Mouse (Mus musculus): ENCODE data around the gene Cacng5. TPM values are rescaled to one million over a fixed set of nuclear protein-coding genes. Genes with fewer than 3 reads are reported as not detected.
A peak's percentile ranks its signal among the peaks of the same experiment; 100 is the strongest.

Cacng5 gene
- polyA plus RNA-seq (2015; fragmentation: Nextera tagmentation; extraction: Ambion mirVana): not detected in 2 replicates

DNA sequence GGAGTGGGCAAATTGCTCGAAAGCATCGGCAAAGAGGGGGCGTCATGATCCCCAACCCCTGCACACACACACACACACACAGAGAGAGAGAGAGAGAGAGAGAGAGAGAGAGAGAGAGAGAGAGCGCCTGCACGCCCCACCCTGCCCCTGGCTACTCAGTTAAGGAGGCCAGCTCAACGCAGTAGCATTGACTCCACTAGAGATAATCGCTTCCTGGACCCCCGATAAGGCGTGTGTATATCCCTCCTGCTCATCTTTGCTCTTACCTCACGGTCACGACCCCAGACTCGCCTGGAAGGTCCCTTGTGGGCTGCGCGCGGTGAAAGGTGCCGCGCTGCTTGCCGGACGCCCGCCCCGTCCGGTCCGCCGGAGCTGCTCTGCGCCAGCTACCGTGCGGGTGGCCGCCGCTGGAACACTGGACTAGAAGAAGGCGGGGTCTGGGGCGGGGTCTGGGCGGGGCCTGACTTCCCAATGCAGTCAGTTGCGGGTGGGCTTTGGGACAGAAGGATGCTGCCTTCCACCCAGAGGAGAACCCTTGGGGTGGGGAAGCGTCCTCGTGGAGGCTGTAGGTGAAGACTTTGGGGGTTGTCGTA is at the start of gene Cacng5:
Cacng5 (minus strand) TSS at position 422 of the 593 bp plus-strand sequence.
- ATAC-seq (no peak), DNase-seq (peak; percentile 53)
- Histone ChIP-seq H3K36me3 (replicated peaks; ENCODE audit: insufficient read depth, low read length) (no peaks in the 10 kb centered on the region), H3K27me3 (ENCODE audit: insufficient read depth, low read length) (peaks cover 12% of the 10 kb centered on the region), H3K4me1 (ENCODE audit: insufficient read depth) (no peaks in the 10 kb centered on the region), H3K27ac (ENCODE audit: low read depth) (no peak within 1 kb of the TSS), H3K4me2 (ENCODE audit: low read depth, low read length) (peak within 1 kb of the TSS; percentile 38), H3K9me3 (ENCODE audit: low read length) (no peaks in the 10 kb centered on the region), H3K4me3 (ENCODE audit: low read depth, low read length) (no peak within 1 kb of the TSS), H3K9ac (replicated peaks) (no peak within 1 kb of the TSS)
- WGBS (ENCODE audit: insufficient replicate concordance): 10% methylated on average over 35 of the region's 36 CpGs
- TF ChIP-seq CTCF (IDR thresholded peaks at IDR 0.05; ENCODE audit: low read depth) (no peak), EP300 (IDR thresholded peaks at IDR 0.05; ENCODE audit: low read depth) (no peak)

DNA sequence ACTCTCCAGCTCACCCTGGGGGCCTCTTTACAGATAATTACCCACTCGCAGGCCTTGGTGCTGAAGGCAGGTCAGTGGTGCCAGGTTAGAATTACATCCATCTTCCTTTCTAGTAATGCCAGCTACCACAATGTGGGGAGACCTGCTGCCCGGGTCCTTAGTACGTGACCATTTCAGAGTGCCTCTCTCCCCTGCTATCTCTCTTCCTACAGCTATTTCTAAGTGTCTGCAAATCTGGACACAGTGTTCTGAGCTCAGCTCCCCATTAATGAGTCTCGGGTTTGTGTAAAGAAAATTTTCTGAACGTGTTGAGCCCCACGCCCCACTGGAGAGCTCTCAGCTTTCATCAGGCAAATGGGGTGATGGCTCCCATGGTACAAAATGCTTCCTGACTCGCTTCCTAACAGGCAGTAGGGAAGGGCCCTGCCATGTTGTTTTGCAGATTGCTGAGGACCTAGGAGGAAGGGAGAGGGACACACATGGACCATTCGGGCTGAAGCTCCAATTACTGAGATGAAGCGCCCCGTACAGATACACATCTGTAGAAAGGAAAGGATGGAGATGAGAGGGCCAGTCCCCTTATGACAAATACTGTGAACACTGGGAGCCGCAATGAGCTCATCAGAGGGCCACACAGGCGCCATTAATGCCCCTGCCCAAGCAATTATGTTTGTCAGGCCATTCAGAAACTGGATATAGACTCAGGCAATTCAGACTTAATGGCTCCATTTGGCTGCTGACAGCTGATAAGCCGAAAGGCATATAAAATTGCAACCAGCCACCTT is 42.9 kb upstream of the Cacng5 start:
- ATAC-seq (no peak), DNase-seq (no peak)
- Histone ChIP-seq H3K27ac (ENCODE audit: low read depth) (no peak overlapping the region), H3K27me3 (ENCODE audit: insufficient read depth, low read length) (no peaks in the 10 kb centered on the region), H3K9ac (replicated peaks) (no peak overlapping the region), H3K9me3 (ENCODE audit: low read length) (0 out of 2 replicates have a peak, but pooled peaks cover 4% of the 10 kb centered on the region), H3K4me1 (ENCODE audit: insufficient read depth) (no peaks in the 10 kb centered on the region), H3K36me3 (replicated peaks; ENCODE audit: insufficient read depth, low read length) (peaks cover 16% of the 10 kb centered on the region; the same call in 1 of the 2 replicates), H3K4me3 (ENCODE audit: low read depth, low read length) (no peak overlapping the region), H3K4me2 (ENCODE audit: low read depth, low read length) (no peak overlapping the region)
- no peak for TF ChIP-seq EP300 (IDR thresholded peaks at IDR 0.05; ENCODE audit: low read depth)
- no peak for TF ChIP-seq CTCF (IDR thresholded peaks at IDR 0.05; ENCODE audit: low read depth)
- WGBS (ENCODE audit: insufficient replicate concordance): 85% methylated on average over 13 of the region's 13 CpGs

GRCm38 (mm10) chr11:107955191-107956062 is 40.6 kb upstream of the Cacng5 start:
- TF ChIP-seq CTCF (IDR thresholded peaks at IDR 0.05; ENCODE audit: low read depth) (no peak), EP300 (IDR thresholded peaks at IDR 0.05; ENCODE audit: low read depth) (no peak)
- Histone ChIP-seq H3K9ac (replicated peaks) (no peak overlapping the region), H3K27me3 (ENCODE audit: insufficient read depth, low read length) (no peaks in the 10 kb centered on the region), H3K9me3 (ENCODE audit: low read length) (0 out of 2 replicates have a peak, but pooled peaks cover 4% of the 10 kb centered on the region), H3K36me3 (replicated peaks; ENCODE audit: insufficient read depth, low read length) (peaks cover 13% of the 10 kb centered on the region; the same call in 1 of the 2 replicates), H3K27ac (ENCODE audit: low read depth) (no peak overlapping the region), H3K4me3 (ENCODE audit: low read depth, low read length) (no peak overlapping the region), H3K4me1 (ENCODE audit: insufficient read depth) (no peaks in the 10 kb centered on the region), H3K4me2 (ENCODE audit: low read depth, low read length) (no peak overlapping the region)
- ATAC-seq (no peak), DNase-seq (no peak)
- 78% methylated on average over 10 of the region's 10 CpGs for WGBS (ENCODE audit: insufficient replicate concordance)

DNA sequence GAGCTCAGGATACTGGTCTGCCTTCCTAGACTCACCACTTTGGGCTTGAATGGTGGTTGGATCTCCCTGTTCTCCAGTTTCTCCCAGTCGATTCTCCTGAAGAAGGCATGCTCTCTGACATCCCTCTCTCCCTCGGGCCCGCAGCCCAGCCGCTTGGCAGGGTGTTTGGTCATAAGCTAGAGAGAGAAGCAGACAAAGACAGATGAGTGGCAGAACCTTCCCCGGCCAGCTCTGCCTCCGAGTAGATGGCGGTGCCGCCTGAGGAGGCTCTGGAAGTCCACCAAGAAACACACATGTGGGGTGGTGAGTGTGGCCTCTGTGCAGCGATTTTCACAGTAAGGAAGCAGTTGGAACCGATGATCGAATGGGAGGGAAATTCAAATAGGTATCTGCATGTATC is 36.6 kb upstream of the Cacng5 start:
- no peaks in the 10 kb centered on the region for H3K27me3 ChIP-seq (ENCODE audit: insufficient read depth, low read length)
- H3K36me3 ChIP-seq (replicated peaks; ENCODE audit: insufficient read depth, low read length): peaks cover 4% of the 10 kb centered on the region
- H3K4me1 ChIP-seq (ENCODE audit: insufficient read depth): no peaks in the 10 kb centered on the region
- H3K4me3 ChIP-seq (ENCODE audit: low read depth, low read length): no peak overlapping the region
- no peak overlapping the region for H3K9ac ChIP-seq (replicated peaks)
- ATAC-seq (no peak), DNase-seq (no peak)
- H3K4me2 ChIP-seq (ENCODE audit: low read depth, low read length): no peak overlapping the region
- TF ChIP-seq EP300 (IDR thresholded peaks at IDR 0.05; ENCODE audit: low read depth) (no peak), CTCF (IDR thresholded peaks at IDR 0.05; ENCODE audit: low read depth) (no peak)
- 86% methylated on average over 11 of the region's 11 CpGs for WGBS (ENCODE audit: insufficient replicate concordance)
- no peaks in the 10 kb centered on the region for H3K9me3 ChIP-seq (ENCODE audit: low read length)
- no peak overlapping the region for H3K27ac ChIP-seq (ENCODE audit: low read depth)

- Histone ChIP-seq H3K27me3 (ENCODE audit: insufficient read depth, low read length) (no peaks in the 10 kb centered on the region), H3K36me3 (replicated peaks; ENCODE audit: insufficient read depth, low read length) (peaks cover 4% of the 10 kb centered on the region), H3K4me2 (ENCODE audit: low read depth, low read length) (no peak overlapping the region), H3K4me1 (ENCODE audit: insufficient read depth) (no peaks in the 10 kb centered on the region), H3K4me3 (ENCODE audit: low read depth, low read length) (no peak overlapping the region), H3K9ac (replicated peaks) (no peak overlapping the region), H3K27ac (ENCODE audit: low read depth) (no peak overlapping the region), H3K9me3 (ENCODE audit: low read length) (no peaks in the 10 kb centered on the region)
- WGBS (ENCODE audit: insufficient replicate concordance): 89% methylated on average over 4 of the region's 4 CpGs
- TF ChIP-seq EP300 (IDR thresholded peaks at IDR 0.05; ENCODE audit: low read depth) (no peak), CTCF (IDR thresholded peaks at IDR 0.05; ENCODE audit: low read depth) (no peak)
- no peak for DNase-seq
- no peak for ATAC-seq
These were observed 35.8 kb upstream of the Cacng5 start for GRCm38 (mm10) chr11:107950658-107951057.

DNA sequence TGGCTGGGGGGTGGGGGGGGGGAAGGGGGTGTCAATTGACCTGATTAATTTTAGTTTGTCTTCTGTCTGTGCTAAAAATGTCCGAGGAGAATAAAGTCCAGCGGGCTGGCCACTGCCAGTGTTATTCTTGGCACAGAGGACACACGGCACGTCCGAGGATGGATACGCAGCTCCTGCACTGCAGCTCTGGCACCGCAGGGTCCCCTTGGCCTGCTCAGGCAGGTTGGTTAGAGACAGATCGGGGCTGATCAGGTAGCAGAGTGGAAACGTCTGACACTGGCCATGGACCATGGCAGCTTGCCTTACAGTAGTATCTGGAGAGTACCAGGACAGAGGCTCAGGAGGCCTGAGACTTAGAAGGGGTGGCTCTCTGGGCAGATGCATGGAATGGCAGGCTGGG is 35.4 kb upstream of the Cacng5 start:
- Histone ChIP-seq H3K27me3 (ENCODE audit: insufficient read depth, low read length) (no peaks in the 10 kb centered on the region), H3K9me3 (ENCODE audit: low read length) (no peaks in the 10 kb centered on the region), H3K27ac (ENCODE audit: low read depth) (no peak overlapping the region), H3K4me2 (ENCODE audit: low read depth, low read length) (no peak overlapping the region), H3K4me3 (ENCODE audit: low read depth, low read length) (no peak overlapping the region), H3K9ac (replicated peaks) (no peak overlapping the region), H3K4me1 (ENCODE audit: insufficient read depth) (no peaks in the 10 kb centered on the region), H3K36me3 (replicated peaks; ENCODE audit: insufficient read depth, low read length) (peaks cover 7% of the 10 kb centered on the region)
- no peak for TF ChIP-seq CTCF (IDR thresholded peaks at IDR 0.05; ENCODE audit: low read depth)
- TF ChIP-seq EP300 (IDR thresholded peaks at IDR 0.05; ENCODE audit: low read depth): no peak
- DNase-seq (no peak), ATAC-seq (no peak)
- WGBS (ENCODE audit: insufficient replicate concordance): 77% methylated on average over 9 of the region's 9 CpGs

Data from liver, postnatal 0 days (tissue).